ENCODE assay signal across 1 mouse cellular context in the genomic region with DNA sequence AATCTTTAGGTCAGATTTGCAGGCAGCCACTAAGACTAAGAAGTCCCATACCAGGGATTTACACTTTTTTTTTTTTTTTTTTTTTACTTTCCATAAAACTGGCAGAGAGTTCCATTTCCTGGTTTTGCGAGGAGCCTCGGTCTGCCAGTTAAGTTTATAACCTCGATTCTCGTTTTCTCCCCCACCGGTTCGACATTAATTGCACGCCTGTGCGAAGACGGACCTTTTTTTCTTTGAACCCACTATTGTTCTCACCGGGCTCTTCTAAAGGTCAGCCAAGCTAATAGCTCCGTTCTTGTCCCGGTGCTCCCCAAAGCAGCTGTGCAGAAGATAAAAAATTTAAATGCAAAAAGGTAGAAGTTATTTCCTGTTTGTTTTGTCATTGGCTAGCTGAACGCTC.
TF ChIP-seq lines count a peak whose summit lies in the region.

No protein-coding gene starts in this region.

TF ChIP-seq in CH12.LX, 34 proteins besides CTCF, POLR2A, EP300 and RAD21 (continued from another document):
- TF ChIP-seq MAFK (IDR thresholded peaks at IDR 0.05; ENCODE audit: insufficient replicate concordance, low read length) (no peak), USF1 (IDR thresholded peaks at IDR 0.05; ENCODE audit: low read depth, low read length) (no peak), IRF4 (IDR thresholded peaks at IDR 0.05; ENCODE audit: low read depth, low read length) (no peak), GABPA (IDR thresholded peaks at IDR 0.05; ENCODE audit: insufficient replicate concordance, low read depth, low read length) (no peak), HCFC1 (IDR thresholded peaks at IDR 0.05; ENCODE audit: low read depth, low read length) (no peak), ZC3H11A (IDR thresholded peaks at IDR 0.05; ENCODE audit: low read depth, low read length) (no peak)
